Mouse (Mus musculus) lung, adult 2 months (tissue): ENCODE results near the gene Cdk7.

Source experiments
- CTCF ChIP-seq: fragments of 200-500 bp; IDR thresholded peaks from 2 replicates; pipeline ENCODE4 v1.5.1; 2011; ENCODE audit warnings: mild to moderate bottlenecking, low read length, control low read depth; ENCODE audit not compliant: insufficient read depth
- POLR2A ChIP-seq: fragments of 200-500 bp; IDR thresholded peaks from 2 replicates; pipeline ENCODE4 v1.6.1; 2011; ENCODE audit warnings: low read depth, mild to moderate bottlenecking, control low read depth, low read length, borderline replicate concordance; ENCODE audit errors: extremely low read depth

GRCm38 (mm10) chr13:100682837-100683236 lies 47.9 kb downstream of the Cdk7 start:
- TF ChIP-seq CTCF: no peak
- no peak for TF ChIP-seq POLR2A
